Mouse (Mus musculus) megakaryocyte, embryonic 14.5 days (primary cell): Measurements from ENCODE around the gene Aven.

Experiments used
- FLI1 ChIP-seq: IDR thresholded peaks from 2 replicates; pipeline ENCODE4 v1.6.1; 2012; ENCODE audit warnings: low read length, inconsistent platforms, mixed read lengths
- GATA1 ChIP-seq: IDR thresholded peaks from 3 replicates; pipeline ENCODE4 v1.6.1; 2012; ENCODE audit warnings: mixed read lengths, low read length, inconsistent platforms, borderline replicate concordance

DNA sequence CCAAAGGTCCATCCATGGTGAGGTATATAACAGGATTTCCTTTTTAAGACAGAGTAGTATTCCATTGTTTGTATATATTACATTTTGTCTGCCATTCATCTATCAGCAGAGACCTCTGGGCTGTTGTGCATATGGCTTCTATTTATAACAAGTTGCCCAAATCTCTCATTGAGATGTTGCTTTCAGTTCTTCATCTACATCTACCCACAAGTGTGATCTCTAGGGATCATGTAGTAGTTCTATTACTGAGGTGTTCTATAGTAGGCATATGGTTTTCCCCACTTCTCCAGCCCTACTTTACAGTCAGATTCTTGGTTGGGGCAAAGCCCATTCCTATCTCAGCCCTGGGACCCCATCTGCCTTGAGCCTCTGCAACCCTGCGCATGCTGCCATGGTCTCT is 72.3 kb downstream of the Aven start:
- TF ChIP-seq GATA1 (no peak), FLI1 (no peak)
